Mouse (Mus musculus) c-Kit-negative CD71-positive TER-119-positive erythroid progenitor cells, embryonic 14.5 days (primary cell): ENCODE results near the gene Pum2.

Experiments used
- DNase-seq: peaks from one replicate; pipeline ENCODE4 v3.0.0-alpha.2; 2013; ENCODE audit warnings: low read depth, low spot score

Gene Pum2

GRCm38 (mm10) chr12:8761058-8761457, 87.1 kb downstream of the Pum2 start:
- DNase-seq: no peak

- DNase-seq: no peak
Observed at GRCm38 (mm10) chr12:8762667-8763066, 88.7 kb downstream of the Pum2 start.

GRCm38 (mm10) chr12:8764221-8764930, 90.4 kb downstream of the Pum2 start:
- DNase-seq: no peak

- no peak for DNase-seq
Observed at GRCm38 (mm10) chr12:8770946-8771843, 97.3 kb downstream of the Pum2 start, which contains the start of gene Sdc1. Sdc1 (plus strand) TSS chr12:8771323.

- DNase-seq: no peak
Observed at GRCm38 (mm10) chr12:8771844-8772380, 98.0 kb downstream of the Pum2 start.

GRCm38 (mm10) chr12:8772451-8773143, 98.7 kb downstream of the Pum2 start:
- no peak for DNase-seq

- no peak for DNase-seq
Observed at GRCm38 (mm10) chr12:8773336-8773735, 99.4 kb downstream of the Pum2 start.

GRCm38 (mm10) chr12:8774183-8774582, 100.2 kb downstream of the Pum2 start:
- DNase-seq: no peak

GRCm38 (mm10) chr12:8776206-8776605, 102.3 kb downstream of the Pum2 start:
- no peak for DNase-seq

GRCm38 (mm10) chr12:8776741-8777140, 102.8 kb downstream of the Pum2 start:
- no peak for DNase-seq

GRCm38 (mm10) chr12:8778106-8778505, 104.2 kb downstream of the Pum2 start:
- no peak for DNase-seq

GRCm38 (mm10) chr12:8779851-8780250, 105.9 kb downstream of the Pum2 start:
- no peak for DNase-seq

- DNase-seq: no peak
Observed at GRCm38 (mm10) chr12:8781121-8781520, 107.2 kb downstream of the Pum2 start.

GRCm38 (mm10) chr12:8781681-8782378, 107.9 kb downstream of the Pum2 start:
- DNase-seq: no peak

- no peak for DNase-seq
Observed at GRCm38 (mm10) chr12:8782565-8782964, 108.6 kb downstream of the Pum2 start.

GRCm38 (mm10) chr12:8784189-8784588, 110.3 kb downstream of the Pum2 start:
- no peak for DNase-seq

- DNase-seq: no peak
Observed at GRCm38 (mm10) chr12:8786476-8786875, 112.5 kb downstream of the Pum2 start.

- no peak for DNase-seq
Observed at GRCm38 (mm10) chr12:8786984-8787730, 113.2 kb downstream of the Pum2 start.

- no peak for DNase-seq
Observed at GRCm38 (mm10) chr12:8788469-8788868, 114.5 kb downstream of the Pum2 start.

- no peak for DNase-seq
Observed at GRCm38 (mm10) chr12:8790615-8791014, 116.7 kb downstream of the Pum2 start.
